Mouse (Mus musculus) C2C12 (cell line): ENCODE data around the gene Gm13279.
"Not testable (repeated sequence)": the region's sequence is repeated elsewhere in the genome, so short reads cannot be mapped to it uniquely, and the experiment has no call there.

ENCODE experiments used
- CEBPB ChIP-seq: IDR thresholded peaks from one replicate; pipeline ENCODE4 v1.6.1; 2011; ENCODE audit warnings: low read depth, mild to moderate bottlenecking, control low read depth, moderate library complexity
- CTCF ChIP-seq: IDR thresholded peaks from one replicate; pipeline ENCODE4 v1.5.1; 2011; ENCODE audit not compliant: control insufficient read depth, insufficient read depth, insufficient read length
- MAX ChIP-seq: IDR thresholded peaks from one replicate; pipeline ENCODE4 v1.6.1; 2011; ENCODE audit warnings: mild to moderate bottlenecking, control low read depth
- MYOD1 ChIP-seq: IDR thresholded peaks from one replicate; pipeline ENCODE4 v1.6.1; 2011; ENCODE audit warnings: low read depth; ENCODE audit not compliant: control insufficient read depth, insufficient read length
- MYOG ChIP-seq: IDR thresholded peaks from one replicate; pipeline ENCODE4 v1.6.1; 2011; ENCODE audit not compliant: control insufficient read depth, insufficient read length; ENCODE audit errors: extremely low read depth
- USF1 ChIP-seq: IDR thresholded peaks from one replicate; pipeline ENCODE4 v1.6.1; 2011; ENCODE audit warnings: low read depth, mild to moderate bottlenecking, control low read depth, moderate library complexity

GRCm38 (mm10) chr4:88799365-88799764 lies 2.2 kb downstream of the Gm13279 start, which contains the start of gene Gm13285:
- not testable (repeated sequence) for TF ChIP-seq MAX, CTCF, MYOD1, CEBPB, USF1, MYOG
